Mouse (Mus musculus) small intestine, adult 10 weeks (tissue): ENCODE data around the gene Slc25a47. TPM values are rescaled to one million over a fixed set of nuclear protein-coding genes. Genes with fewer than 3 reads are reported as not detected.

Experiments used
- polyA plus RNA-seq: library from polyadenylated mRNA; stranded (reverse); fragments of 350-450 nt; fragmentation: Illumina TruSeq; extraction: RNeasy Lipid Tissue Mini Kit (QIAGEN cat#74804); gene quantifications from one replicate; pipeline ENCODE4 v1.2.3, GENCODE M21; 2014; ENCODE audit warnings: low replicate concordance

Slc25a47 gene
- not detected for polyA plus RNA-seq

DNA sequence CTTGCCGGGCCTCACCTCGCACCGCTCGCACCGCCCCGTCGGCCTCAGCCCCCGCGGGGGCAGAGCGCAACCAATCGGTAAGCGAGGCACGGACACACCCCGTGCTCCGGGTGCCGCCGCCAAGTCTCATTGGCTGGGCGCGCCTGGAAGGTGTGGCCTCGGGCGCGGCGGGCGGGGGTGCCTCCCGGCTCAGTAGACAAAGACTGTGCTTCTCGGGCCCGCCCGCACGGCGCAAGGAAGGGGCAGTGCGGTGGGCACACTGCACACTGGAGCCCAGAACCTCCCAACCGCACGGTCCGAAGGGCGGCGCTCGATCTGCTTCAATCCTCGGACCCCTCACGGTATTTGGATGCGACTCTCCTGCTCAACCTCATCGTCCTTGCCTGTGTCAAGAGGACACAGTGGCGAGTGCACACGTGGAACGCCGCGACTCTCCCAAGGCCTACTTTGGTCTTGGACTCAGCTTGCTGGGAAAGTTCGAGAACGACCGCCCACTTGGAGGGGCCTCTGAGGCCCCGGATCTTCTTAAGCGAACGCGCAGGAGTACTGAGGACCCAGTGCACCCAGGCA lies at the start of gene Slc25a47, which contains the start of gene Slc25a29:
TSS of gene Slc25a47 (plus strand) at position 207 of the 570 bp plus-strand sequence.
TSS of gene Slc25a29 (minus strand) at position 44 of the 570 bp plus-strand sequence.

DNA sequence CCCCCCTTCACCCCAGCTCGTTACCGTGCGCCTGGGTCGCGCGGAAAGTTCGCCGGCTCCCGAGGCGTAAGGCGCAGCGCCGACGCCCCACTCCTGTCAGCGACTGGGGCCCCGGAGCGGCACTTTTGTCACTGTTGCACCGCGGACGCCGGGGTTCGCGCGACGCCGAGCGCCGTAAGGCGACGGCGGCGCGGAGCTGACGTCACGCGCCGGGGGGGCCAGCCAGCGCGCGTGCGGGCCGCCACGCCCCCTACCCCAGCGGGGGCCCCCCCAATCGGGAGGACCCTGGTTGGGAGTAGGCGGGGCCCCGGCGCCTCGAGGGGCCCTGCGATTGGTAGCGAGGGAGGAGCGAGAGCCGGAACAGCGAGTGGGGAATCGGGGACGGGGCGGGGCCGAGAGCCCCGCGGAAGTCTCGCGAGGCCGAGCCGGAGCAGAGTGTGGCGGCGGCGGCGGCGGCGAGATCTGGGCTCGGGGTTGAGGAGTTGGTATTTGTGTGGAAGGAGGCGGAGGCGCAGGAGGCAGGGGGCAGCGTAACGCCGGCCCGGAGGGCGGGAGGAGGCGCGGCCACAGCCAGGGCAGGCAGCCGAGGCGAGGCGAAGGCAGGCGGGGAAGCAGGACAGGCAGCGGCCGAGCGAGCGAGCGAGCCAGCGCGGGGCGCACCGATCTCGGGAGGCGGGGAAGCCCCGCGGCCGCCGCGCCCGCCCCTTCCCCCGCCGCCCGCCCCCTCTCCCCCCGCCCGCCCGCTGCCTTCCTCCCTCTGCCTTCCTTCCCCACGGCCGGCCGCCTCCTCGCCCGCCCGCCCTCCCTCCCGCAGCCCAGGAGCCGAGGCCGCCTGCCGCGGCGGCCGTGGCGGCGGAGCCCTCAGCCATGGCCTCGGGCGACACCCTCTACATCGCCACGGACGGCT lies 43.0 kb upstream of the Slc25a47 start, which contains the start of gene Yy1:
TSS of gene Yy1 (plus strand) at position 428 of the 907 bp plus-strand sequence.

DNA sequence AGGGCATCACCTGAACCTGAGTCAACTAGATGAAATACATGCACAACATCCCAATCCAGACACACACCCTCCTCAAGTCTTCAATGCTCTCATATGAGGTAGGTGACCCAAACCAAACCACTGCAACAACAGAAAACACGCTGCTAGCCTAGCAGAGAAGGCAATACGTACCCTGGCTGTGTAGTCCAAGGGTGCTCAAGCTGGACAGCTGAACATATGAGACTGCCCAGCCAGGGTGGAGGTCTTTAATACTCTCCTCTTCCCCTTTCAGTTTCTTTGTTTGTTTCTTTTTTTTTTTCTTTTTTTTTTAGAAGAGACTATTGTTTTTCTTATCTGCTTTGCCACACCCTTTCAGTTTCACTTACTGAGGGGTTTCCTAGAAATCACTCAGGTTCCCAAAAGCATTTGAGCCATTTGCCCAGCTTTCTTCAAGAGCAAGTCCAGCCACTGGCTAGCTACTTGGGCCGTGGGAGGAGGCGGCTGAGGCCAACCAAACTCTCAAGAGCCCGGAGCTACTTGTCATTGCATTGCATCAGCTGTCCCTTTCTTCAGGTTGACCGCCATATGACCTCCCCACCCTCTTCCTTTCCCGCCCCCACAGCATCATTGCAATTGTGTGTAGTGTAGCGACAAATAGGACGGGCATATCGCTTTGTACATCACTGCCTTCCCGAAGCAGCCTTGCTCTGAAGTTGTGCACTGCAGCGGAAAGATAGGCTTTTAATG lies 57.3 kb downstream of the Slc25a47 start, which contains the start of gene Wdr25:
TSS of gene Wdr25 (plus strand) at position 643 of the 726 bp plus-strand sequence.

DNA sequence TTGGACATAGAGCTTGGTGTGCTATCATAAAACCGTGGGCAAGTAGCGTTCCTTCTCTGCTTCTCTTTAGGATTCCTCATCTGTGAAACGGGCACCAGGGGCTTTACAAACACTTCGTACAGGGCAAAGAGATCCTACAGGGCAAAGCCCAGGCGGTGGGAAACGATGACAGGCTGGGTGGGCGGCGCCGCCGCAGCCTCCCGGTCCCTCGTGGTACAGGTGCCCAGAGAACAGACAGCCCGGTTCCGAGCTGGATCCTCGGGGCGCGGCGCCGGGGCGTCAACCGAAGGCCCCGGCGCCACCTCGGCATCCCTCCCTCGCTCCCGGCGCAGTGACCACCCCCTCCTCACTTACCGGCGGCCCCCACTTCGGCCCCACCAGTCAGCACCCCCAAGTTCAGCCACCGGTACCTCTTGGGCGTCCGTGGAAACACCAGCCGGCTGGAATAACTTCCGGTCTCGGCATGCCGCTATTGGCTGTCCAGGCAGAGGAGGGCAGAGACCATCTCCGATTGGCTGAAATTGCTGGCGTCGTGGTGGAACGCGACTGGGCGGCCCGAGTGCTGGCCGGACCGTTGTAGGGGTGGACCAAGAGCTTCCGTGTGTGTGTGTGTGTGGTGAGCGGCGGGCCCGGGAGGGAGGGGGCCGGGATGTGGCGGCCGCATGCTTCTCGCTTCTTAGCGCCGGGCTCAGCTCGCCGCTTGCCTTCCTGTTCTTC lies 58.0 kb downstream of the Slc25a47 start, which contains the start of gene Wars:
TSS of gene Wars (minus strand) at position 460 of the 717 bp plus-strand sequence.

Other genes starting within 250 kb of the Slc25a47 start
- 9.8 TPM for gene Degs2, start 133.7 kb upstream of the Slc25a47 start, polyA plus RNA-seq
- gene Yy1, start 43.1 kb upstream of the Slc25a47 start, polyA plus RNA-seq, result 61.0 TPM
- gene Slc25a29, start 163 bp upstream of the Slc25a47 start, polyA plus RNA-seq, result not detected
- gene Wdr25, start 57.6 kb downstream of the Slc25a47 start, polyA plus RNA-seq, result not detected
- 7.0 TPM for gene Wars, start 58.1 kb downstream of the Slc25a47 start, polyA plus RNA-seq
- gene Begain, start 232.2 kb downstream of the Slc25a47 start, polyA plus RNA-seq, result not detected